Mouse (Mus musculus) left cerebral cortex, adult 18-20 months (tissue): ENCODE data around the gene Lsm5. TPM values are rescaled to one million over a fixed set of nuclear protein-coding genes. Genes with fewer than 3 reads are reported as not detected.

Experiments
- DNase-seq, 2 experiments: peaks; one replicate each; pipeline ENCODE4 v3.0.0; 2021 to 2022; ENCODE audit warnings: low spot score in 2 of 2, mixed read lengths in 1 of 2
- long read RNA-seq, 2 experiments: library from polyadenylated mRNA; stranded (forward); transcript quantifications; one replicate each; pipeline ENCODE4 v2.0.0; 2021
- total RNA-seq, 2 experiments: library from RNA; stranded (reverse); gene quantifications; 2 replicates each; pipeline ENCODE4 v1.2.3; 2021

Gene Lsm5
- 10 to 100 TPM; 12.5 to 13.8 TPM for total RNA-seq
- long read RNA-seq, experiment 1, partial matches to known transcripts: 0 of 4 reads
- long read RNA-seq, experiment 1, other reads (novel, unspliced or antisense): 1 of 4 reads
- long read RNA-seq, experiment 2, partial matches to known transcripts: 0 of 3 reads
- long read RNA-seq, experiment 2, other reads (novel, unspliced or antisense): 0 of 3 reads

DNA sequence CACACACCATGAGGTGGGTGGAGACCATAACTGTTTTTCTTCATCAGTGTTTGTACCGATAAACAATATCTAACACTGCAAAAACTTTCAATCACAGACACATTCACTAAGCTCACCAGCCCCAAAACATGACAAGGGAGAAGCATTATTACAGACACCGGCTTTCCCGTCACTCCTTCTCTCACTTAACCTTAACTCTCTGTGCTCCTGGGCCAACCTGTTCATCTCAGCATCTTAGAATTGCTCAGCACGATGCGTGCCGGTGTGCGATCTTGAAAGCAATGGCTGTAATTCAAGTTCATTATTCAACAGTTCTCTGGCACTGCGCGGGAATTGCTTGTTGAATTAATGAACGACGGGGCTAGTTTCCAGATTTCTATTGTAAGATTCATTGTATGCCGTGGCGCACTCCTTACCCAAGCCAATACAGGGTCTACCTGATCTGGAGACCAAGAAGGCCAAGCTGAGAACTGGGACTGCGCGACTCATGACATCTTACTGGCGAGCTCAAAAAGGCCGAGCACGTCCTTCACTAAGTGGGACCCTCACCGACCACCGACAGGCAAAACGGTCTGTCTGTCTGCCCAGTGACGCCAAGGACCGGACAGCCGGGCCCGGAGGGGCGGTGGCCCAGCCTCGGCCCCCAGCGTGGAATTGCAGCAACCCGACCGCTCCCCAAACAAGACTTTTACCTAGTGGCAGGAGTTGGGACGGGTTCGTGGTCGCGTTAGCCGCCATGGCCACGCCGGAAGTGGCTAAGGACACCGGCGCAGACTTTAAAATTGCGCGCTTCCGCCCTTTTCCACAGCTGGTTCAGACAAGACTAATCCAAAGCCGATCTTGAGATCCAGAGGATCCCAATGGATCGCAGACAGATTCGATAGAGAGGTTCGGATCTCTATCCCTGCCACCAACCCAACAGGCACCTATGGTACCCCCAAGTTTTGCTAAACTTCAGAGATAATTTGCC lies at the start of gene Lsm5:
Lsm5 (minus strand) TSS at position 780 of the 970 bp plus-strand sequence.
- DNase-seq: peak; percentile 89

GRCm38 (mm10) chr6:56753719-56754118 lies 49.2 kb upstream of the Lsm5 start:
- no peak for DNase-seq

DNA sequence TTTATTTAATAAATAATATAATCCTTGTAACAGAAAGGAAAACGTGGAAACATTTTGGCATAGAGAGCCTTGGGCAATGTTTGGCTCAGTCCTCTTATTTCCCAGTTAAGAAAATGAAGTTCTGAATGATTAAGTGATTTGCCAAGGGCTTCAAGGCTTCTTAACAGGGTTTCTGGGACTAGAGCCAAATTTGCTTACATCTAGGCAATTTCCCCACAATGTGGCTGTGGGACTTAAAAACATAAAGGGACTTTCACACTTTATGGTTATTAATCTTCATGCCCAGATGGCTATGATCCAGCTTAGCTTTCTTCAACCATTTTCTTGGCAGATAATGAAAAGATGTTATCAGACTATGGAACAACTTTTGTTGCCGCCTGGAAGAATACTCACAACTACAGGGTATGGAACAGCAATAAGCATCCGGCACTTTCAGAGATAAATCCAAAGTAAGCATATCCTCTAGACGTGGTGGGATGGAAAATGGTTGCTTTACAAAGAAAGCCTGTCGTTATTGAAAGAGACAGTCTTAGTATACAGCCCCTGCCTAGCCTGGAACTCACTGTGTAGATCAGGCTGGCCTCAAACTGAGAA lies 41.5 kb upstream of the Lsm5 start:
- DNase-seq: no peak

- no peak for DNase-seq
Measured at GRCm38 (mm10) chr6:56732545-56732944, 28.0 kb upstream of the Lsm5 start.

DNA sequence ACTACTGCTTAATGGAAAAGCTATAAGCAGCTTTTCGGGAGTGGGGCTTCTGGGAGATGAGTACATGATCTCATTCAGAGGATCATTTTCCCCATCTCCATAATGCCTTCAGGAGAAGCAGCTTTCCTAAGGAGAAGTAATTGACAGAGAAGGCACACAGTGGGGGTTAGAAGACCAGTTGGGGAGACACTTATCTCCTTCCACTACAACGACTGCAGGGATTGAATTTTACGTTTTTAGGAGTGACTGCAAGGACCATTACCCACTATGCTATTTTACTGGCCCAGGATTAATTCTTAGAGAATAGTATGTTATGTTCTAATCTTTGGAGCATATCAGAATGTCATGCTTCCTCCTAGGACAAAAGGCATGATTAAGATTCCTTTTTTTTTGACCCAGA lies 16.4 kb upstream of the Lsm5 start:
- no peak for DNase-seq

DNA sequence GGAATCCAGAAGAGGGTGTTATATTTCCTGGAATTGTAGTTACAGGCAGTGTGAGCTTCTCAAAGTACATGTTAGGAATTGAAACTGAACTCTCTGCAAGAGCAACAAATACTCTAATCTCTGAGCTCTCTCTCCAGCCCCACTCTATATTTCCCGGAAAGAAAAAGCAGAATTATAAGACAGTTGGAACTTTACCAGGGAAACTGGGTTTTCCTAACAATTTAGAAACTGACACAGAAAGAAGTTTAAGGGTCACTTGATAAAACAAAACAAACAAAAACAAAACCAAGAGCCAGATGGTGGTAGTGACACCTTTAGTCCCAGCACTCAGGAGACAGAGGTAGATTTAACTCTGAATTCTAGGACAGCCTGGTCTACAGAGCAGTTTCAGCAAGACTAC lies 14.6 kb upstream of the Lsm5 start:
- no peak for DNase-seq

- DNase-seq: peak in 1 of 2 experiments; percentile 7
Measured at GRCm38 (mm10) chr6:56715270-56715666, 10.8 kb upstream of the Lsm5 start.

DNA sequence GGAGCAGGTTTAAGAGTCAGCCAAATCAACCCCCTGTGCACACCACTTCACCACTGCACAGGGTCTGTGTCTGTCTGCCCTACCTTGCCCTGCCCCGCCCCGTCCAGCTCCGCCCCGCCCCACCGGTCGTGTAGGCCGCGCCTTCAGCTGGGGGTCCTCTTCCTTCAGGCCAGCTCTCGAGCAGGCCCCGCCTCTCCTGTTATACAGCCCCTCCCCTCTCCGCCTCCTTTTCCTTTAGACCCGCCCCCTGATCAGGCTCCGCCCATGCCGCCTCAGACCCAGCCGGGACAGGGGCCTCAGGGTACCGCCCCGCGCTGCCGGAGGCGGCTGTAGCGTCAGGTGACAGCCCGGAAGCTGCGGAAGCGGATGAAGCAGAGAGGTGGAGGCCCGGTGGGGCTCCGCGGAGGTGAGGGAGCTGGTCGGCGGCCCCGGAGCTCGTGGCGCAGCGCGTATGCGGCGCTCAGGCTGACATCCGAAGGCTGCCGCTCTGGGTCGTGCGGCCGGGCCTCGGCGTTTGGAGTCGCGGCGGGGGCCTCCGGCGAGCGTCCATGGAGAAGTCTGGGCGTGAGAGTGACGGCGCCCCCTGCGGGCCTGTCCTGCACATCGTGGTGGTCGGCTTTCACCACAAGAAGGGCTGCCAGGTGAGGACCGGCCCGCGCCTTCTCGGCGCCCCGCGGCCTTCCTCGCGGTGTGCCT lies 10.2 kb upstream of the Lsm5 start, which contains the start of gene Avl9:
Avl9 (plus strand) TSS at position 326 of the 696 bp plus-strand sequence.
- peak; percentile 94 to 96 for DNase-seq

GRCm38 (mm10) chr6:56714186-56714573 lies 9.7 kb upstream of the Lsm5 start:
- DNase-seq: no peak

DNA sequence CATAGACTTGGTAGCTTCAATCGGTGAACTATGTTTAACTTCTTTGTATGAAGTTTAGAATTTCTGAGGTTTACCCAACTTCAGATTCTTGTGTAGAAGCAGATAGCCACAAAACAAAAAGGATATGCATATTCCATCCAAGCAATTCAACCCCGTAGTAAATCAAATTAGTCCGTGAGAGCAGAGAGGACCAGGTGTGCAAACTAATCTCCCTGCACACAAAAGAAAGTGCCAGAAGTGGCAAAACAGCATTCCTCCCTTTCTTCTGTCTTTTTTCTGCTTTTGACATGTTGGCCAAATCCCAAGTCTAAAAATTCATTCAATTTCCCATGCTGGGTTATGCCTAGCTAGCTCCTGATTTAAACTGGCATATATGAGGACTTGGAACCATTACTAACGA lies 12.1 kb downstream of the Lsm5 start:
- no peak for DNase-seq

DNA sequence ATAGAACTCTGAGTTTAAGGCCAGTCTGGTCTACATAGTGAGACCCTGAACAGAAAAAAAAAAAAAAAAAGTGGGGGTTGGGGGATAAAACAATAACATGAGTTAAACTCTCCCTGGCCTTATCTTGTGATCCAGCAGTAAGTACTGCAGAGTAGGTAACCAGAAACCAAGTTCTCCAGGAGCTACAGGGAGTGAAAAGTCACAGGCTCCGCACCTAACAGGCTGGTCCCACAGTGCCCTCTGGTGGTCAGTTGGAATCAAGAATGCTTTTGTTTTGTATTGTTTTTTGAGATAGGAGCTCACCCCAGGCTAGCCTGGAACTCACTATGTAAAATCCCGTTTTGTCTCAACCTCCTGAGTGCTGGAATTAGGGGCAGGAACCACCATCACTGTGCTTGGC lies 13.3 kb downstream of the Lsm5 start:
- peak; percentile 73 to 82 for DNase-seq

- no peak for DNase-seq
Measured at GRCm38 (mm10) chr6:56688238-56688637, 16.3 kb downstream of the Lsm5 start.

- no peak for DNase-seq
Measured at GRCm38 (mm10) chr6:56664410-56664809, 40.1 kb downstream of the Lsm5 start.

DNA sequence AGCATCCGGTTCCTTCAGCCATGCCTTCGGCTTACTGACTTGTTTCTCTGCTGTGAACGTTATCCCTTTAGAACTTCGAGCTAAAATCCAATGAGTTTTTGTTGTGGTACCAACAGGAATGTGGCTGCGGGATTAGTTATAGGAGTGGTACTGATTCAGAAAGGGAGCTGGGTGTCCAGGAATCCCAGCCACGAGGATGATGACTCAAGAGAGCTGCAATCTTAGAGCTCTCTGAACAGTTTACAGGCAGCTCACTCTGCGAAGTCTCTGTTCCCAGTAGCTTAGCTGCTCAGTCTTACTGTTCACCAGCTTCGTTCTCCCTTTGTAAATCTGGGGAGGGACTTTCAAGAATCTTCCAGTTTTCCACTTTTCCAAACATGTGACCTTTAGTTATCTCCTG lies 49.1 kb downstream of the Lsm5 start:
- DNase-seq: no peak

DNA sequence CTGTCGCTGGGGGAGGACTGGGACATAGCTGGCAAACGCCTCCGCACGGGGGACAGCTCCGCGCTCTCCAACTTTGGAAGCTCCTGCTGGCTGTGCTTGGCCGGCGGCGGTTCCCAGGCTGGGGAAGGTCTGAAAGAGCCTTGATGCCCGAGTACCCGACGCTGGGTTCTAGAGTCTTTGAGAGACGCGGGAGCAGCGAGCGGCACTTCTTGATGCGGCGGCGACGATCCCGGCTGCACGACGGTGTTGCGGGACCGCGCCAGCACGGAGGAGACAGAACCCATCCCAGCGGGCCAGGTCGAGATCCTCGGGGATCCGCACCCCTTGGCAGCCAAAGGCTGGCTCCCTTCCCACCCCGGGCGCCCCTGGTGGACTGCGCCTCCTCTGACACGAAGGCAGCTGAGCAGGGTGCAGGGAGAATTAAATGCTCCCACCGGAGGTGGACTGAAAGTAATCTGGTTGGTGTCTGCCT lies 52.4 kb downstream of the Lsm5 start:
- DNase-seq: peak; percentile 5 to 11

Other genes with a start within 250 kb of the Lsm5 start
- 1 to 10 TPM; 4.9 to 7.7 TPM for gene Pde1c, start 135.6 kb downstream of the Lsm5 start, total RNA-seq
- gene Avl9, start 10.2 kb upstream of the Lsm5 start, total RNA-seq: 10 to 100 TPM; 46.5 to 48.3 TPM
- 10 to 100 TPM; 67.3 to 71.7 TPM for gene Kbtbd2, start 93.1 kb upstream of the Lsm5 start, total RNA-seq
- 10 to 100 TPM; 26.8 to 31.4 TPM for gene Fkbp9, start 127.3 kb upstream of the Lsm5 start, total RNA-seq
- 10 to 100 TPM; 57.1 to 60.8 TPM for gene Nt5c3, start 219.2 kb upstream of the Lsm5 start, total RNA-seq
- gene Vmn1r4, start 219.3 kb upstream of the Lsm5 start, total RNA-seq: under 1 TPM; 0.16 to 0.42 TPM